Mouse (Mus musculus) heart, embryonic 14.5 days (tissue): Measurements from ENCODE around the gene Specc1l. TPM values are rescaled to one million over a fixed set of nuclear protein-coding genes. Genes with fewer than 3 reads are reported as not detected.

ENCODE experiments used
- ATAC-seq: fragments of 200-750 bp; cut with Nextera tagmentation; 2 replicates; pipeline ENCODE4 v1.8.0; 2017; ENCODE audit warnings: low read depth, moderate TSS enrichment; ENCODE audit not compliant: insufficient number of reproducible peaks, insufficient read depth, low FRiP score
- H3K27ac ChIP-seq, 2 experiments: fragments of 200-500 bp in 1 of 2; fragments of 300-500 bp in 1 of 2; sonication (generic) in 1 of 2; replicated peaks in 1 of 2; 2 replicates each; pipeline ENCODE4 v1.5.1; 2012 to 2014; ENCODE audit warnings: low read depth in 2 of 2, low read length in 2 of 2, control low read depth in 1 of 2, mild to moderate bottlenecking in 1 of 2, mixed read lengths in 1 of 2; ENCODE audit not compliant: control insufficient read depth in 1 of 2, insufficient read depth in 1 of 2
- H3K27me3 ChIP-seq: fragments of 300-500 bp; sonication (generic); 2 replicates; pipeline ENCODE4 v1.6.1; 2014; ENCODE audit warnings: mild to moderate bottlenecking, low read length, control low read depth; ENCODE audit not compliant: control insufficient read depth, insufficient read depth
- H3K36me3 ChIP-seq: fragments of 300-500 bp; sonication (generic); 2 replicates; pipeline ENCODE4 v1.6.1; 2014; ENCODE audit warnings: mild to moderate bottlenecking, control low read depth, low read length, mixed read lengths; ENCODE audit not compliant: control insufficient read depth, insufficient read depth
- H3K4me1 ChIP-seq, 2 experiments: fragments of 200-500 bp in 1 of 2; fragments of 300-500 bp in 1 of 2; sonication (generic) in 1 of 2; 2 replicates each; pipeline ENCODE4 v1.6.1; 2012 to 2014; ENCODE audit warnings: low read length in 2 of 2, control low read depth in 1 of 2, mixed read lengths in 1 of 2; ENCODE audit not compliant: control insufficient read depth in 2 of 2, insufficient read depth in 2 of 2
- H3K4me2 ChIP-seq: fragments of 300-500 bp; sonication (generic); 2 replicates; pipeline ENCODE4 v1.6.1; 2014; ENCODE audit warnings: mild to moderate bottlenecking, low read length
- H3K4me3 ChIP-seq, 2 experiments: fragments of 200-500 bp in 1 of 2; fragments of 300-500 bp in 1 of 2; sonication (generic) in 1 of 2; 2 replicates each; pipeline ENCODE4 v1.5.1; 2012 to 2014; ENCODE audit warnings: low read length in 2 of 2, mild to moderate bottlenecking in 2 of 2, control low read depth in 1 of 2, low read depth in 1 of 2, moderate library complexity in 1 of 2; ENCODE audit not compliant: control insufficient read depth in 1 of 2, insufficient read depth in 1 of 2
- H3K9ac ChIP-seq: fragments of 300-500 bp; sonication (generic); 2 replicates; pipeline ENCODE4 v1.6.1; 2014; ENCODE audit warnings: mild to moderate bottlenecking, low read length
- H3K9me3 ChIP-seq: fragments of 300-500 bp; sonication (generic); 2 replicates; pipeline ENCODE4 v1.6.1; 2016; ENCODE audit warnings: low read length, control low read depth; ENCODE audit not compliant: control insufficient read depth
- WGBS: fragments of 180-500 bp; shearing (Covaris S2); extraction: QIAGEN DNeasy Blood & Tissue Kit; methylation state at CpG from one replicate; pipeline ENCODE4 v1.1.7; 2014; 5-methylcytosine and 5-hydroxymethylcytosine counted together
- polyA plus RNA-seq: library from polyadenylated mRNA; unstranded; fragments of >200 nt; fragmentation: Nextera tagmentation; extraction: Ambion mirVana; gene quantifications from 2 replicates; pipeline ENCODE4 v1.2.1, GENCODE M21; 2014

Specc1l gene
- polyA plus RNA-seq, 1 experiment from 2014 or later: 16.7 TPM

DNA sequence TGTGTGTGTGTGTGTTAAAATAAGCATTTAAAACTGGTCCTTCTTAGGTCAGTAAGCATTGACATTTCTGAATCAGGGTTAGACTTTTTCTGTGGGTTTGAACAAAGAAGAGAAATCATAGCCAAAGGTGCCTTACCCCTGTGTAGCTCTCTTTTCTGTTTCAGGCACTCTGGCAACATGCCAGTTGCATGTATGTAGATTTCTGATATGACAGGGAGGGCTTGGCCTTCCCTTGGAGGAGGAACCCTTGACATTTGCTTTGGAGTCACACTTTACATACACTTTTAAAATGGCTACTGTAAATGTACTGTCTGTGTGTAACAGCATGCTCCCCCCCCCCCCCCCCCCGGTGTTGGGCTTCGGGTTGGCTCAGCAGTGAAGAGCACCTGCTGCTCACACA lies 12.8 kb downstream of the Specc1l start:
- ATAC-seq: no peak
- H3K9me3 ChIP-seq: no peaks in the 10 kb centered on the region
- peaks cover 8 to 31% of the 10 kb centered on the region in 2 experiments for H3K4me1 ChIP-seq
- no peaks in the 10 kb centered on the region for H3K27me3 ChIP-seq
- no peak overlapping the region for H3K9ac ChIP-seq
- H3K4me3 ChIP-seq: no peak overlapping the region
- WGBS: 43% methylated on average over 1 of the region's 2 CpGs
- H3K4me2 ChIP-seq: no peak overlapping the region
- no peak overlapping the region for H3K27ac ChIP-seq
- H3K36me3 ChIP-seq: no peaks in the 10 kb centered on the region

GRCm38 (mm10) chr10:75227381-75227780 lies 15.5 kb downstream of the Specc1l start:
- peaks cover 5 to 16% of the 10 kb centered on the region in 2 experiments; a peak in 3 of 4 replicates for H3K4me1 ChIP-seq
- H3K4me3 ChIP-seq: no peak overlapping the region
- WGBS: 74% methylated on average over 3 of the region's 3 CpGs
- H3K9ac ChIP-seq: no peak overlapping the region
- H3K9me3 ChIP-seq: no peaks in the 10 kb centered on the region
- H3K4me2 ChIP-seq: no peak overlapping the region
- peaks cover 23% of the 10 kb centered on the region for H3K36me3 ChIP-seq
- no peaks in the 10 kb centered on the region for H3K27me3 ChIP-seq
- no peak overlapping the region for H3K27ac ChIP-seq
- ATAC-seq: no peak

GRCm38 (mm10) chr10:75230572-75230971 lies 18.7 kb downstream of the Specc1l start:
- no peaks in the 10 kb centered on the region for H3K9me3 ChIP-seq
- no peak overlapping the region for H3K4me3 ChIP-seq
- ATAC-seq: no peak
- H3K4me2 ChIP-seq: no peak overlapping the region
- H3K9ac ChIP-seq: no peak overlapping the region
- H3K27ac ChIP-seq: no peak overlapping the region
- peaks cover 36% of the 10 kb centered on the region for H3K36me3 ChIP-seq
- no peaks in the 10 kb centered on the region for H3K4me1 ChIP-seq
- 76% methylated on average over 4 of the region's 4 CpGs for WGBS
- no peaks in the 10 kb centered on the region for H3K27me3 ChIP-seq

DNA sequence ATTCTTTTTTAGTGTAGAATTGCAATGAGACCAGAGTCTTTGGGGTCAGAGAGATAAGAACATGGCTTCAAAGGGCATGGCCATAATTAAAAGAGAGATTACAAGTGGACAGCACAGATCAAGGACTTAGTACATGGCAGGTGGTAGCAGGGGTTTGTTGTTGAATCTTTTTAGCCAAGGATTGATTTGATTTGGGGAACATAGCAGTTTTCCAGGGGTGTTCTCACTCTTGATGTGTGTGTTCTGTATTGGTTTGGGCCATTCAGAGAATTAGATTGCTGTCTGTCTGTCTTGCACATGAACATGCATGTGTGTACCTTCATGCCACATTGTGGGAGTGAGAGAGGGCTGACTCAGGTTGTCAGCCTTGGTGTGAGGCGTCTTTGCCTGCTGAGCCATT lies 20.0 kb downstream of the Specc1l start:
- no peak for ATAC-seq
- Histone ChIP-seq H3K9ac (no peak overlapping the region), H3K27ac (no peak overlapping the region), H3K27me3 (no peaks in the 10 kb centered on the region), H3K36me3 (peaks cover 42% of the 10 kb centered on the region), H3K4me2 (no peak overlapping the region), H3K4me1 (no peaks in the 10 kb centered on the region), H3K9me3 (no peaks in the 10 kb centered on the region), H3K4me3 (no peak overlapping the region)
- 91% methylated on average over 1 of the region's 1 CpGs for whole genome bisulfite sequencing

- no peak overlapping the region for H3K4me3 ChIP-seq
- H3K9me3 ChIP-seq: no peaks in the 10 kb centered on the region
- H3K36me3 ChIP-seq: peaks cover 42% of the 10 kb centered on the region
- no peak overlapping the region for H3K9ac ChIP-seq
- WGBS: 94% methylated on average over 4 of the region's 4 CpGs
- H3K4me1 ChIP-seq: no peaks in the 10 kb centered on the region
- ATAC-seq: no peak
- no peak overlapping the region for H3K27ac ChIP-seq
- no peak overlapping the region for H3K4me2 ChIP-seq
- no peaks in the 10 kb centered on the region for H3K27me3 ChIP-seq
Observed at GRCm38 (mm10) chr10:75232612-75233155, 20.8 kb downstream of the Specc1l start.

GRCm38 (mm10) chr10:75233489-75233888 lies 21.6 kb downstream of the Specc1l start:
- 83% methylated on average over 2 of the region's 2 CpGs for WGBS
- H3K9me3 ChIP-seq: no peaks in the 10 kb centered on the region
- no peaks in the 10 kb centered on the region for H3K27me3 ChIP-seq
- no peak overlapping the region for H3K4me2 ChIP-seq
- H3K4me3 ChIP-seq: no peak overlapping the region
- no peak overlapping the region for H3K9ac ChIP-seq
- H3K4me1 ChIP-seq: no peaks in the 10 kb centered on the region
- H3K27ac ChIP-seq: no peak overlapping the region
- peaks cover 46% of the 10 kb centered on the region for H3K36me3 ChIP-seq
- no peak for ATAC-seq

- Histone ChIP-seq H3K27me3 (no peaks in the 10 kb centered on the region), H3K9ac (no peak overlapping the region), H3K27ac (no peak overlapping the region), H3K4me2 (no peak overlapping the region), H3K36me3 (peaks cover 42% of the 10 kb centered on the region), H3K4me1 (no peaks in the 10 kb centered on the region), H3K9me3 (no peaks in the 10 kb centered on the region), H3K4me3 (no peak overlapping the region)
- 90% methylated on average over 2 of the region's 2 CpGs for WGBS
- no peak for ATAC-seq
Observed at GRCm38 (mm10) chr10:75235726-75236125, 23.9 kb downstream of the Specc1l start.

GRCm38 (mm10) chr10:75236156-75236555 lies 24.3 kb downstream of the Specc1l start:
- Histone ChIP-seq H3K4me3 (no peak overlapping the region), H3K36me3 (peaks cover 41% of the 10 kb centered on the region), H3K9me3 (no peaks in the 10 kb centered on the region), H3K9ac (no peak overlapping the region), H3K27me3 (no peaks in the 10 kb centered on the region), H3K27ac (no peak overlapping the region), H3K4me2 (no peak overlapping the region), H3K4me1 (no peaks in the 10 kb centered on the region)
- 92% methylated on average over 3 of the region's 3 CpGs for WGBS
- ATAC-seq: no peak
